Mouse (Mus musculus) bone marrow macrophage, adult 2 months (primary cell): ENCODE data around the gene Fndc11.

Experiments
- CTCF ChIP-seq: IDR thresholded peaks from 2 replicates; pipeline ENCODE4 v1.5.1; 2012; ENCODE audit warnings: low read depth, mild to moderate bottlenecking, low read length, moderate library complexity
- POLR2A ChIP-seq: IDR thresholded peaks from 2 replicates; pipeline ENCODE4 v1.6.1; 2012; ENCODE audit warnings: mild to moderate bottlenecking, low read depth, low read length, borderline replicate concordance

GRCm38 (mm10) chr2:181233443-181233842, 13.6 kb downstream of the Fndc11 start:
- TF ChIP-seq POLR2A = no peak
- no peak for TF ChIP-seq CTCF
